ENCODE assay signal across 31 mouse cellular contexts in genomic region chrX:37754385-37754784, GRCm38 (mm10). TPM values are rescaled to one million over a fixed set of nuclear protein-coding genes. Genes with fewer than 3 reads are reported as not detected.
DNase-seq lines count a peak whose midpoint lies in the region; ATAC-seq and TF ChIP-seq lines count a peak whose summit lies in the region.
"Had no signal": no experiment of that assay in that cellular context is flagged by ENCODE, and none has a peak within 500 bp of the region (broad histone marks: within the 10 kb centered on the region; RNA-seq: fewer than 3 reads in every experiment).

No protein-coding gene starts in this region.

- no peaks in the 10 kb centered on the region for H3K4me1 ChIP-seq in forebrain, embryonic 10.5 days
- H3K4me1 ChIP-seq in forebrain, postnatal 0 days (ENCODE audit: insufficient read depth): no peaks in the 10 kb centered on the region
- no peaks in the 10 kb centered on the region for H3K4me1 ChIP-seq in kidney, embryonic 16.5 days (ENCODE audit: insufficient read depth, low read length)
- H3K4me1 ChIP-seq in ES-Bruce4 (ENCODE audit: control insufficient read depth, insufficient read depth, low read length): no peaks in the 10 kb centered on the region
- no peaks in the 10 kb centered on the region for H3K4me1 ChIP-seq in stomach, postnatal 0 days (replicated peaks; ENCODE audit: control insufficient read depth, insufficient read depth)
- H3K4me1 ChIP-seq: embryonic facial prominence, embryonic 10.5 days; heart, embryonic 13.5 days; limb, embryonic 13.5 days; liver, embryonic 12.5 days; neural tube, embryonic 15.5 days had no signal

- no peak overlapping the region for H3K9ac ChIP-seq in forebrain, postnatal 0 days
- H3K9ac ChIP-seq in kidney, embryonic 16.5 days (replicated peaks; ENCODE audit: low read length): no peak overlapping the region
- H3K9ac ChIP-seq in ES-Bruce4 (ENCODE audit: low read depth, poor library complexity, severe bottlenecking): no peak overlapping the region
- no peak overlapping the region for H3K9ac ChIP-seq in stomach, postnatal 0 days (ENCODE audit: low read length)
- H3K9ac ChIP-seq: heart, embryonic 13.5 days; hindbrain, embryonic 14.5 days; limb, embryonic 13.5 days; liver, embryonic 12.5 days; neural tube, embryonic 15.5 days had no signal

- no peak for TF ChIP-seq POLR2A in ES-Bruce4 (IDR thresholded peaks at IDR 0.05; ENCODE audit: insufficient read depth, low read length)

- no peaks in the 10 kb centered on the region for H3K9me3 ChIP-seq in forebrain, embryonic 10.5 days
- no peaks in the 10 kb centered on the region for H3K9me3 ChIP-seq in forebrain, postnatal 0 days (ENCODE audit: low read length)
- H3K9me3 ChIP-seq in kidney, embryonic 16.5 days (ENCODE audit: low read length): no peaks in the 10 kb centered on the region
- no peaks in the 10 kb centered on the region for H3K9me3 ChIP-seq in ES-Bruce4 (replicated peaks; ENCODE audit: control insufficient read depth, insufficient read depth, low read length, poor library complexity, severe bottlenecking)
- no peaks in the 10 kb centered on the region for H3K9me3 ChIP-seq in stomach, postnatal 0 days (ENCODE audit: control insufficient read depth, low read length)
- H3K9me3 ChIP-seq: embryonic facial prominence, embryonic 10.5 days; heart, embryonic 13.5 days; limb, embryonic 13.5 days; liver, embryonic 12.5 days; neural tube, embryonic 15.5 days had no signal

- no peak overlapping the region for H3K4me3 ChIP-seq in forebrain, embryonic 10.5 days
- H3K4me3 ChIP-seq in forebrain, postnatal 0 days (ENCODE audit: low read depth, low read length): no peak overlapping the region
- H3K4me3 ChIP-seq in kidney, embryonic 16.5 days (ENCODE audit: low read length): no peak overlapping the region
- peak overlapping the region; percentile 32 for H3K4me3 ChIP-seq in ES-Bruce4 (ENCODE audit: low read depth, low read length)
- no peak overlapping the region for H3K4me3 ChIP-seq in stomach, postnatal 0 days (ENCODE audit: low read depth, low read length)
- H3K4me3 ChIP-seq: embryonic facial prominence, embryonic 10.5 days; gastrocnemius, adult 2 months; heart, embryonic 13.5 days; limb, embryonic 13.5 days; liver, embryonic 12.5 days; neural tube, embryonic 15.5 days had no signal

- TF ChIP-seq CTCF in forebrain, postnatal 0 days (IDR thresholded peaks at IDR 0.05; ENCODE audit: low read depth): no peak
- TF ChIP-seq CTCF in ES-Bruce4 (IDR thresholded peaks at IDR 0.05; ENCODE audit: low read depth, low read length): no peak
- TF ChIP-seq CTCF in stomach, postnatal 0 days (IDR thresholded peaks at IDR 0.05; ENCODE audit: low read depth): no peak

- ATAC-seq in forebrain, postnatal 0 days: no peak
- no peak for ATAC-seq in kidney, embryonic 16.5 days (ENCODE audit: low FRiP score, low TSS enrichment)
- no peak for ATAC-seq in stomach, postnatal 0 days (ENCODE audit: low FRiP score, low TSS enrichment)
- ATAC-seq: inflammation-experienced regulatory T-cells, adult 6 months; liver, embryonic 12.5 days had no signal

- H3K4me2 ChIP-seq in forebrain, postnatal 0 days (ENCODE audit: low read depth): no peak overlapping the region
- H3K4me2 ChIP-seq in kidney, embryonic 16.5 days (replicated peaks; ENCODE audit: low read depth, low read length): no peak overlapping the region
- H3K4me2 ChIP-seq in stomach, postnatal 0 days (replicated peaks; ENCODE audit: low read depth): no peak overlapping the region
- H3K4me2 ChIP-seq: heart, embryonic 13.5 days; hindbrain, embryonic 14.5 days; limb, embryonic 13.5 days; liver, embryonic 12.5 days; midbrain, embryonic 11.5 days; neural tube, embryonic 15.5 days had no signal

- DNase-seq in forebrain, embryonic 10.5 days (ENCODE audit: extremely low spot score, low spot score): peak; percentile 8
- DNase-seq in forebrain, postnatal 0 days: no peak
- peak; percentile 0 for DNase-seq in kidney, postnatal 14 days
- peak; percentile 5 for DNase-seq in stomach, postnatal 0 days (ENCODE audit: low spot score)
- no peak for DNase-seq in cerebellum, postnatal 4 days (ENCODE audit: low spot score in 2 of 2)
- no peak for DNase-seq in gastrocnemius, adult 18-20 months (ENCODE audit: low spot score)
- DNase-seq: adrenal gland, adult 2 months; cerebellum, adult 11 months; cerebellum, adult 9-11 months; gastrocnemius, adult 2 months; kidney, adult 18-20 months; layer of hippocampus, postnatal 36 days; lung, adult 18-20 months; lung, postnatal 14 days; thymus, postnatal 25 days had no signal

- no peak for TF ChIP-seq EP300 in ES-Bruce4 (IDR thresholded peaks at IDR 0.05; ENCODE audit: insufficient read depth, low read depth, low read length)
- TF ChIP-seq EP300 in stomach, postnatal 0 days (optimal IDR thresholded peaks at IDR 0.05): no peak

- H3K27me3 ChIP-seq in forebrain, embryonic 10.5 days (ENCODE audit: poor library complexity, severe bottlenecking): no peaks in the 10 kb centered on the region
- H3K27me3 ChIP-seq in forebrain, postnatal 0 days (ENCODE audit: insufficient read depth, low read length): no peaks in the 10 kb centered on the region
- no peaks in the 10 kb centered on the region for H3K27me3 ChIP-seq in kidney, embryonic 16.5 days (ENCODE audit: insufficient read depth, low read length)
- H3K27me3 ChIP-seq in ES-Bruce4 (ENCODE audit: control insufficient read depth, insufficient read depth, low read length, poor library complexity, severe bottlenecking): no peaks in the 10 kb centered on the region
- H3K27me3 ChIP-seq in stomach, postnatal 0 days (ENCODE audit: control insufficient read depth, insufficient read depth, low read length): no peaks in the 10 kb centered on the region
- H3K27me3 ChIP-seq: heart, embryonic 13.5 days; limb, embryonic 13.5 days; liver, embryonic 12.5 days; neural tube, embryonic 15.5 days had no signal

- WGBS in forebrain, embryonic 10.5 days: 88% methylated on average over 8 of the region's 8 CpGs
- 82% methylated on average over 8 of the region's 8 CpGs for WGBS in forebrain, postnatal 0 days
- 87% methylated on average over 8 of the region's 8 CpGs for WGBS in kidney, embryonic 16.5 days
- WGBS in stomach, postnatal 0 days: 88% methylated on average over 8 of the region's 8 CpGs

- H3K27ac ChIP-seq in forebrain, embryonic 10.5 days: no peak overlapping the region
- no peak overlapping the region for H3K27ac ChIP-seq in forebrain, postnatal 0 days (ENCODE audit: low read depth, low read length)
- H3K27ac ChIP-seq in kidney, embryonic 16.5 days (ENCODE audit: low read length): no peak overlapping the region
- H3K27ac ChIP-seq in ES-Bruce4 (ENCODE audit: insufficient read depth, low read length): no peak overlapping the region
- no peak overlapping the region for H3K27ac ChIP-seq in stomach, postnatal 0 days (replicated peaks)
- H3K27ac ChIP-seq: embryonic facial prominence, embryonic 10.5 days; gastrocnemius, adult 2 months; heart, embryonic 13.5 days; hindbrain, embryonic 14.5 days; limb, embryonic 13.5 days; liver, embryonic 12.5 days; neural tube, embryonic 15.5 days had no signal

- H3K36me3 ChIP-seq in forebrain, embryonic 10.5 days (replicated peaks): no peaks in the 10 kb centered on the region
- no peaks in the 10 kb centered on the region for H3K36me3 ChIP-seq in forebrain, postnatal 0 days (ENCODE audit: insufficient read depth)
- no peaks in the 10 kb centered on the region for H3K36me3 ChIP-seq in kidney, embryonic 16.5 days (ENCODE audit: insufficient read depth, low read length)
- no peaks in the 10 kb centered on the region for H3K36me3 ChIP-seq in ES-Bruce4 (ENCODE audit: control insufficient read depth, insufficient read depth, low read length, poor library complexity, severe bottlenecking)
- H3K36me3 ChIP-seq in stomach, postnatal 0 days (ENCODE audit: control insufficient read depth, insufficient read depth, low read length): no peaks in the 10 kb centered on the region
- H3K36me3 ChIP-seq: embryonic facial prominence, embryonic 10.5 days; heart, embryonic 13.5 days; limb, embryonic 13.5 days; liver, embryonic 12.5 days; neural tube, embryonic 15.5 days had no signal

RNA-seq across cellular contexts. Expression of gene Rhox5, which starts 50.3 kb away (rescaled TPM):
- polyA plus RNA-seq in forebrain, embryonic 10.5 days (2016; fragmentation: Nextera tagmentation; extraction: Ambion mirVana): 1.4 and 1.7 TPM in 2 replicates
- not detected in 2 replicates for total RNA-seq in forebrain, postnatal 0 days (2014; rRNA removed)
- polyA plus RNA-seq in forebrain, postnatal 0 days (2015; fragmentation: Nextera tagmentation; extraction: Ambion mirVana): 0.65 and 0.70 TPM in 2 replicates
- polyA plus RNA-seq in kidney, embryonic 16.5 days (2015; fragmentation: Nextera tagmentation; extraction: Ambion mirVana): 0.90 and 1.6 TPM in 2 replicates
- polyA plus RNA-seq in ES-Bruce4 (2011; ENCODE audit: insufficient read depth, insufficient read length, low read depth, missing spikeins): 162 and 170 TPM in 2 replicates
- polyA plus RNA-seq in stomach, postnatal 0 days (2015; fragmentation: Nextera tagmentation; extraction: Ambion mirVana): 0.17 and 0.34 TPM in 2 replicates
- total RNA-seq in gastrocnemius, adult 18-20 months (2021): not detected
- total RNA-seq: adrenal gland, adult 2 months; adrenal gland, postnatal 4 days; gastrocnemius, adult 2 months; layer of hippocampus, adult 8-10 months; layer of hippocampus, postnatal 36 days; left cerebral cortex, postnatal 10 days; megakaryocyte progenitor cell, adult 5-6 weeks had no signal
- polyA plus RNA-seq: adrenal gland, adult 2 months; cortical plate, adult 2 months; inflammation-experienced regulatory T-cells, adult 6 months; small intestine, adult 2 months had no signal

Comparison
In these comparisons a context has a peak if more than half of its experiments do, and no peak if none do; other contexts are left out.
1. DNase-seq: peak in forebrain, embryonic 10.5 days (single experiment), kidney, postnatal 14 days (single experiment) and stomach, postnatal 0 days (single experiment); none in forebrain, postnatal 0 days (single experiment), cerebellum, postnatal 4 days (0 of 2) and gastrocnemius, adult 18-20 months (single experiment).
2. RNA of gene Rhox5, which starts 50.3 kb away (polyA plus RNA-seq): 162 to 170 TPM in ES-Bruce4; 1.4 to 1.7 TPM in forebrain, embryonic 10.5 days, 0.90 to 1.6 TPM in kidney, embryonic 16.5 days, 0.65 to 0.70 TPM in forebrain, postnatal 0 days and 0.17 to 0.34 TPM in stomach, postnatal 0 days; every median in the first group is over 10 times any median in the second.